Mouse (Mus musculus): ENCODE data around the gene Osr1. TPM values are rescaled to one million over a fixed set of nuclear protein-coding genes. Genes with fewer than 3 reads are reported as not detected.

Osr1 gene
- polyA plus RNA-seq, 1 experiment = not detected

DNA sequence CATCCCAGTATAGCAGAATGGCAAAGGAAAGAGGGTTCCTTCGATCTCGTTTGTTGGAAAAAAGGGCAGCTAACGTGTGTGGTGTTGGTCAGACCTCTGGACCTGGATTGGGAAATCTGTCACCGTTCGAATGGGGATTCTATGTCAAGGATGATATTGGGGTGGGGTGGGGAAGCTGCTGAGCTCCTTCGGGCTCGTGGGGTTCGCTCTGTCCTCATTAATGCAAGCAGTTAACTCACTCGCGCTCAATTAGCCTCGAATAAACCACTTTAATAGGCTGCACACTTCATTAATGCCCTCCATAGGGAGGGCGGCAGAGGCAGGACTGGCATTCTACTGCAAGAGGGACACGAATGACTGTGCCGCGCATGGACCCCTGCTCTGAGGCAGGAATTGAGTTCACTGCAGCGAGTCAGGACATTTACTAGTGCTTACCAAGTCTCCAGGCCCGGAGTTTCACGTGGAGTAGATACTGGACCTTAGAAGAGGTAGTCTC, 6.2 kb downstream of the Osr1 start:
- TF ChIP-seq POLR2A (IDR thresholded peaks at IDR 0.05; ENCODE audit: borderline replicate concordance, low read depth, low read length) (no peak), CTCF (IDR thresholded peaks at IDR 0.05; ENCODE audit: low read depth, low read length) (no peak)
- Histone ChIP-seq H3K4me3 (ENCODE audit: insufficient read depth, low read length) (no peak overlapping the region), H3K4me1 (ENCODE audit: control insufficient read depth, insufficient read depth, low read length) (no peaks in the 10 kb centered on the region), H3K27ac (ENCODE audit: insufficient read depth, low read depth, low read length) (no peak overlapping the region)

DNA sequence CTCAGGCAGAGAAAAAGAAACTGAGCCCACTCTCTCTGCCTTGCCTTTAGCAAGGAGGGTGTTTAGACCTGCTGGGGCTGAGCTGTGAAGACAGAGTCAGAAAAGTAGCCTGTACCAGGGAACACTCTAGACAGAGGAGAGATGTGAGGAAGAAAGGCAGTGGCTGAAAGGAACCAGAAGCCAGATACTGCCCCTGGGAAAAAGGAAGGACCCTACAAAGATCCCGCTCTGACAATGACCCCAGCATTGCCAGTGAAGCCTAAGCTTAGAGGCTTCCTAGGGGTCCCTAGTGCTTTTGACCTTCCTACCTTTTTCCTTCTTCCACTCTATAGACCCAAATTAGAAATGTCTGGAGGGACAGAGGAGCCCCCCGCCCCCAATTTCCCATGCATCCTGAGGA, 7.7 kb downstream of the Osr1 start:
- no peak overlapping the region for H3K4me3 ChIP-seq (ENCODE audit: insufficient read depth, low read length)

GRCm38 (mm10) chr12:9578591-9578990, 8.7 kb downstream of the Osr1 start:
- TF ChIP-seq POLR2A (IDR thresholded peaks at IDR 0.05; ENCODE audit: borderline replicate concordance, low read depth, low read length) = no peak
- TF ChIP-seq CTCF (IDR thresholded peaks at IDR 0.05; ENCODE audit: low read depth, low read length) = no peak
- Histone ChIP-seq H3K27ac (ENCODE audit: insufficient read depth, low read depth, low read length) (no peak overlapping the region), H3K4me3 (ENCODE audit: insufficient read depth, low read length) (no peak overlapping the region), H3K4me1 (ENCODE audit: control insufficient read depth, insufficient read depth, low read length) (no peaks in the 10 kb centered on the region)

More for the DNA sequence above, 7.7 kb downstream of the Osr1 start:
- TF ChIP-seq POLR2A (IDR thresholded peaks at IDR 0.05; ENCODE audit: borderline replicate concordance, low read depth, low read length) (no peak), CTCF (IDR thresholded peaks at IDR 0.05; ENCODE audit: low read depth, low read length) (no peak)
- H3K4me1 ChIP-seq (ENCODE audit: control insufficient read depth, insufficient read depth, low read length) = no peaks in the 10 kb centered on the region
- no peak overlapping the region for H3K27ac ChIP-seq (ENCODE audit: insufficient read depth, low read depth, low read length)

GRCm38 (mm10) chr12:9579301-9580030, 9.6 kb downstream of the Osr1 start:
- TF ChIP-seq POLR2A (IDR thresholded peaks at IDR 0.05; ENCODE audit: borderline replicate concordance, low read depth, low read length) (no peak), CTCF (IDR thresholded peaks at IDR 0.05; ENCODE audit: low read depth, low read length) (no peak)
- Histone ChIP-seq H3K27ac (ENCODE audit: insufficient read depth, low read depth, low read length) (no peak overlapping the region), H3K4me3 (ENCODE audit: insufficient read depth, low read length) (no peak overlapping the region), H3K4me1 (ENCODE audit: control insufficient read depth, insufficient read depth, low read length) (no peaks in the 10 kb centered on the region)

- Histone ChIP-seq H3K4me3 (ENCODE audit: insufficient read depth, low read length) (no peak overlapping the region), H3K4me1 (ENCODE audit: control insufficient read depth, insufficient read depth, low read length) (no peaks in the 10 kb centered on the region), H3K27ac (ENCODE audit: insufficient read depth, low read depth, low read length) (no peak overlapping the region)
- TF ChIP-seq CTCF (IDR thresholded peaks at IDR 0.05; ENCODE audit: low read depth, low read length) (no peak), POLR2A (IDR thresholded peaks at IDR 0.05; ENCODE audit: borderline replicate concordance, low read depth, low read length) (no peak)
These were observed 10.4 kb downstream of the Osr1 start for GRCm38 (mm10) chr12:9580041-9580905.

GRCm38 (mm10) chr12:9581011-9581410, 11.1 kb downstream of the Osr1 start:
- H3K27ac ChIP-seq (ENCODE audit: insufficient read depth, low read depth, low read length) = no peak overlapping the region
- H3K4me3 ChIP-seq (ENCODE audit: insufficient read depth, low read length) = no peak overlapping the region
- TF ChIP-seq POLR2A (IDR thresholded peaks at IDR 0.05; ENCODE audit: borderline replicate concordance, low read depth, low read length) (no peak), CTCF (IDR thresholded peaks at IDR 0.05; ENCODE audit: low read depth, low read length) (no peak)
- no peaks in the 10 kb centered on the region for H3K4me1 ChIP-seq (ENCODE audit: control insufficient read depth, insufficient read depth, low read length)

GRCm38 (mm10) chr12:9581506-9581905, 11.6 kb downstream of the Osr1 start:
- Histone ChIP-seq H3K4me3 (ENCODE audit: insufficient read depth, low read length) (no peak overlapping the region), H3K27ac (ENCODE audit: insufficient read depth, low read depth, low read length) (no peak overlapping the region), H3K4me1 (ENCODE audit: control insufficient read depth, insufficient read depth, low read length) (no peaks in the 10 kb centered on the region)
- TF ChIP-seq POLR2A (IDR thresholded peaks at IDR 0.05; ENCODE audit: borderline replicate concordance, low read depth, low read length) = no peak
- no peak for TF ChIP-seq CTCF (IDR thresholded peaks at IDR 0.05; ENCODE audit: low read depth, low read length)

- Histone ChIP-seq H3K4me3 (ENCODE audit: insufficient read depth, low read length) (no peak overlapping the region), H3K27ac (ENCODE audit: insufficient read depth, low read depth, low read length) (no peak overlapping the region), H3K4me1 (ENCODE audit: control insufficient read depth, insufficient read depth, low read length) (no peaks in the 10 kb centered on the region)
- TF ChIP-seq CTCF (IDR thresholded peaks at IDR 0.05; ENCODE audit: low read depth, low read length) (no peak), POLR2A (IDR thresholded peaks at IDR 0.05; ENCODE audit: borderline replicate concordance, low read depth, low read length) (no peak)
These were observed 12.5 kb downstream of the Osr1 start for GRCm38 (mm10) chr12:9582248-9582995.

- no peak overlapping the region for H3K4me3 ChIP-seq (ENCODE audit: insufficient read depth, low read length)
- H3K4me1 ChIP-seq (ENCODE audit: control insufficient read depth, insufficient read depth, low read length) = no peaks in the 10 kb centered on the region
- TF ChIP-seq CTCF (IDR thresholded peaks at IDR 0.05; ENCODE audit: low read depth, low read length) (no peak), POLR2A (IDR thresholded peaks at IDR 0.05; ENCODE audit: borderline replicate concordance, low read depth, low read length) (no peak)
- H3K27ac ChIP-seq (ENCODE audit: insufficient read depth, low read depth, low read length) = no peak overlapping the region
These were observed 13.5 kb downstream of the Osr1 start for GRCm38 (mm10) chr12:9583380-9583779.
